Mouse (Mus musculus) yolk sac, embryonic 10.5 days (tissue): ENCODE data around the gene Psme3.
"Not testable (repeated sequence)": the region's sequence is repeated elsewhere in the genome, so short reads cannot be mapped to it uniquely, and the experiment has no call there.

ENCODE experiments used
- DNase-seq: peaks from one replicate; pipeline ENCODE4 v3.0.0-alpha.2; 2017; ENCODE audit warnings: low spot score

Gene Psme3

DNA sequence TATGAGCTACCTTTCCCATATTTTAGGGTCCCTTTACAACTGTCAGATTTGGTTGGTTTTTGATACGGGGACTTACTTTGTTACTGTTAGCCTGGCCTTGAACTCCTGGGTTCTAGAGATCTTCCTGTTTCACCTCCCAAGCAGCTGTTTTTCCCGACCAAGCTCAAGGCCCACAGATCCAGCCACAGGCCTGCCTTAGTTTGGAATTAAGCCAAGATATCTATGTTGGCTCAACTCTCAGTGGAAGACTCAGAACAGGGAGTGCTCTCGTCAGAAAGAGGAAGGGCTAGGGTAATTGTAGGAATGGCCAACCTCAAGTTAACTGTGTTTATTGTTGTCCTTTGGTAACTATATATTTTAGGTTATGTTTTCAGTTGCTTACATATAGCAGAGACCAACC, 3.9 kb upstream of the Psme3 start:
- DNase-seq: no peak

DNA sequence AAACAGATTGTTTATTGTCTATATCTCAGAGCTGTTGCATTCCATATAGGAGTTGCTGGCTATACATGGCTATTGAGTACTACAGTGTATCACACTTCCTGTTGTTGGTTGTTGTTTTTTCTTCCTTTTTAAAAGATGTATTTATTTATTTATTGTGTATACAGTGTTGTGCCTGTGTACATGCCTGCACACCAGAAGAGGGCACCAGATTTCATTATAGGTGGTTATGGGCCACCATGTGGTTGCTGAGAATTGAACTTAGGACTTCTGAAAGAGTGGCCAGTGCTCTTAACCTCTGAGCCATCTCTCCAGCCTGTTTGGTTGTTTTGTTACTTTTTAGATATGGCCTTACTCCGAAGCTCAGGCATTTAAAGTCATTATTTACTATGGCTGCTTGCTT, 1.4 kb upstream of the Psme3 start:
- DNase-seq: no peak

DNA sequence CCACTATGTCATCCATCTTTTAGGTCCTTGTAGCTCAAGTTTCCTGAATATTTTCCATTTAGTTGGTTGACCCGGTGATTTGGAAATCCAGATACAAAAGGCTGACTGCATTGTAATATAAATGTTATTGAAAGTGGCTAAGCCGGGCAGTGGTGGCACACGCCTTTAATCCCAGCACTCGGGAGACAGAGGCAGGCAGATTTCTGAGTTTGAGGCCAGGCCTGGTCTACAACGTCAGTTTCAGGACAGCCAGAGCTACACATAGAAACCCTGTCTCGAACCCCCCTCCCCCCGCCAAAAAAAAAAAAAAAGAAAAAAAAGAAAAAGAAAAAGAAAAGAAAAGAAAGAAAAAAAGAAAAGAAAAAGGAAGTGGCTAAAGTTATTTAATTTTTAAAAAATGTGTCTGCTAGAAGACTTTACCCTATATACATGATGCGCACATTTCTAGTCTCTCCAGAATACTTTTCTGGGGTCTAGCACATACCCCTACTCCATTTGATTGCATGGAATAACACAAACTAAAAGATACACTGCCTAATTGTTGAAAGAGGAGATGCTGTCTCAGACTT, 847 bp upstream of the Psme3 start:
- DNase-seq: no peak

DNA sequence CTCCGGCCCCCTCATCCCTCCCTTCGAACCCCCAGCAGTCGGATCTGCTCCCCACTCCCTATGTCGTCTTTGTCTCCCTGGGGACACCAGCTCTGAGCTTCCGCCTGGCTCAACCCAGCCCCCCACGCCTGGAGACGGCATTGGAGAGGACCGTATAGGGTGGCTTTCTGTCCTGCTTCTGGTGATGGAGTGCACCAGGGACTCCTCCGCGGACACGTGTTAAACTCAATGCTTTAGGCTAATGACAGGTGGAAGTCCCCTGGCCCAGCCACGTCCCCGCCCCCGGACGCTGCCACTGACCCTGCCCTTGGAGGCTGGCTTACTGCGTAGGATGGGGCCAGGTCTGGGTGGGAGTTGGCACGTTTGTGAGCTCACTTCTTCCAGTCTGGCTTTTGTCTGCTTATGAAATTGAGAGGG, 496 bp downstream of the Psme3 start:
- DNase-seq: peak; percentile 41

GRCm38 (mm10) chr11:101323609-101324008, 7.6 kb downstream of the Psme3 start:
- peak; percentile 71 for DNase-seq

- no peak for DNase-seq
Observed at GRCm38 (mm10) chr11:101324763-101325162, 8.8 kb downstream of the Psme3 start, which contains the start of gene Aoc2. Gene Aoc2 (plus strand): TSS chr11:101325063.

DNA sequence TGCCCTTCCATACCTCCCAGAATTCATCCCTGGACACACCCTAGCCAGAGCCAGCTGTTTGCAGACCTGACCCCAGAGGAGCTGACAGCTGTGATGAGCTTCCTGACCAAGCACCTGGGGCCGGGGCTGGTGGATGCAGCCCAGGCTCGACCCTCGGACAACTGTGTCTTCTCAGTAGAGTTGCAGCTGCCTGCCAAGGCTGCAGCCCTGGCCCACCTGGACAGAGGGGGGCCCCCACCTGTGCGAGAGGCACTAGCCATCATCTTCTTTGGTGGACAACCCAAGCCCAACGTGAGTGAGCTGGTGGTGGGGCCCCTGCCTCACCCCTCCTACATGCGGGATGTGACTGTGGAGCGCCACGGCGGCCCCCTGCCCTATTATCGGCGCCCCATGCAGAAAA, 9.2 kb downstream of the Psme3 start:
- not testable (repeated sequence) for DNase-seq

- no peak for DNase-seq
Observed at GRCm38 (mm10) chr11:101326147-101326546, 10.1 kb downstream of the Psme3 start.

- DNase-seq: no peak
Observed at GRCm38 (mm10) chr11:101327311-101327710, 11.3 kb downstream of the Psme3 start.

- DNase-seq: no peak
Observed at GRCm38 (mm10) chr11:101328941-101329635, 13.1 kb downstream of the Psme3 start.

DNA sequence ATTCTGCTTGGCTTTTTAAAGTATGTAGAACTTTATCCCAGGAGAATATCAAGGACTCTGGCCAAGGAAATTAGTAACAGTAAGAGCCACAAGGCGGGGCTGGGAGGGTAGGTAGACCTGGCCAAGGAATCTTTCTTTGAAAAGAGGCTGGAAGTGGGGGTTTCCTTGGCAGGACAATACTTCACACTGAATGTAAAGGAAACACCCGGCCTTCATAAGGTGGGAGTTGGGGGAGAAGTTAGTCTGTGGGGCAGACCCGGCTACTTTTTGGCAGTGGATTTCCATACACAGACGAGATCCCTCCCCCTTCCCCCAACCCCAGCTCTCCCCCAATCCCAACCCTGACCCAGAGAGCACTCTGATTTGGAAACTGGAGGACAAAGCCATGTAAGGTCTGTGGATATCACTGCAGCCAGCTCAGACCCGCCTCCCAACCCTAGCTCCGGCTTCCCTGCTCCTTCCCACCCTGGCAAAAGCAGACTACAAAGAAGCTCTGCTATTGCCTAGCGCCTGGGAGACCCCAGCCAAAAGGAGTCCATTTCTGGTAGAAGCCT, 14.4 kb downstream of the Psme3 start, which contains the start of gene Aoc3:
Gene Aoc3, plus strand, starts transcription at position 235 of the 554 bp plus-strand sequence.
- no peak for DNase-seq

- DNase-seq: not testable (repeated sequence)
Observed at GRCm38 (mm10) chr11:101330961-101331360, 14.9 kb downstream of the Psme3 start.

- no peak for DNase-seq
Observed at GRCm38 (mm10) chr11:101332537-101332936, 16.5 kb downstream of the Psme3 start.

DNA sequence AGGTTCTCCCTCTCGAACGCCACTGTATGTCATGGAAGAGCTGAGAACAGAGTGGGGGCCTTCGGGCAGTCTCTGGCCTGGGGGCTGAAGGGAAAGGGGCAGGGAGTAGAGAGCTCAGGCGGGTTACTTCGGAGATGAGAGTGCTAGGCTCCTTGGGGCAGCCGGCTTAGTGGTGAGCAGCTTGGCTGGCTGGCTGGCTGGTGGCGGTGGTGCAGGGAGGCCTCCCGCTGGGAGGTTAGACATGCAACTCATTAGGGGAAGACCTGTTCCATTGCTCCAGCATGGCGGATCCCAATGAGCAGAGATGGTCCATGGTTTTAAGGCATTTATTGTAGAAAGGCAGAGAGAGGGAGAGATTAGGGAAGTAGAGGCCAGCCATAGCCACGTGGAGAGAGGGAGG, 18.0 kb downstream of the Psme3 start:
- DNase-seq: no peak

GRCm38 (mm10) chr11:101334516-101334915, 18.5 kb downstream of the Psme3 start:
- peak; percentile 58 for DNase-seq

- DNase-seq: no peak
Observed at GRCm38 (mm10) chr11:101335685-101336084, 19.7 kb downstream of the Psme3 start.

- peak; percentile 60 for DNase-seq
Observed at GRCm38 (mm10) chr11:101338123-101338760, 22.2 kb downstream of the Psme3 start.

DNA sequence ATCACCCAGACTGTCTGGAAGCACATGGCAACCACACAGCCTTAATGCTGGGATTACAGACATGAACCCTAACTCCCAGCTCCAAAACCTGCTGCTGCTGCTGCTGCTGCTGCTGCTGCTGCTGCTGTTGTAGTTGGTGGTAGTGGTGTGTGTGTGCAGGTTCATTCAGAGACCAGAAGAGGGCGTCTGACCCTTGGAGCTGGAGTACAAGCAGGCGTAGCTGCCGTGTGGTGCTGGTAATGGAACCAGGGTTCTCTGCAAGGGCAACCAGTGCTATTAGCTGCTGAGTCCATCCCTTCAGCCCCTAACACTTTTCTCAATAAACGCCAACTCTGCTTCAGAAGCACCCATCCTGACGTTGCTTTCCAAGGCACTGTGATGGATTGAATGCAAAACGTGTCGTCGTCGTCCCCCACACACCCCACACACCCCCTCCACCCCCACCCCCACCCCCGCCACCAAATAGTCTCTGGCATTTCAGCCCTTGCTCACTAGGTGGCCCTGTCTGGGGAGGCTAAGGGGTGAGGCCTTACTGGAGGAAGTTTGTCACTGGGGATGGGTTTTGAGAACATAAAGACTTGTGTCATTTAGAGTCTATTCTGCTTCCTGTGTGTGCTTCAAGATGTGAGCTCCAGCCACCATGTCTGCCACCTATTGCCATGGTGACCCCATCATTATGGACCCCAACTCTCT, 31.2 kb downstream of the Psme3 start:
- DNase-seq: no peak

DNA sequence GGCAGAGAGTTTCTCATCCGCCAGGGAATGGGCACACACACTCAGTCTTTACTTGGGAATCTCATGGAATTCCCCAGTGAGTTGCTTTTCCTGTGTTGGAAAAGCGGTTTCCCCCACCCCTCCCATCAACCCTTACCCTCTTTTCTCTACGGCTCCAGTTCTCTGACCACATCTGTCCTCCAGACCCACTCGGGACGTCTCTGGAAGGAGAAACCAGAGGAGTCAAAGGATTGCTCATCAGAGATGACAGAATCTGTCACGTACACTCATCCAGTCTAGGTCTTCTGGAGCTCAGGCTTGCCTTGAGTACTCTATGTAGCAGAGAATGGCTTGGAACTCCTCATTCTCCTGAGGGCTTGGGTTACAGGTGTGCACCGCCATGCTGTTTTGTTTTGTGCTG, 32.8 kb downstream of the Psme3 start:
- no peak for DNase-seq

DNA sequence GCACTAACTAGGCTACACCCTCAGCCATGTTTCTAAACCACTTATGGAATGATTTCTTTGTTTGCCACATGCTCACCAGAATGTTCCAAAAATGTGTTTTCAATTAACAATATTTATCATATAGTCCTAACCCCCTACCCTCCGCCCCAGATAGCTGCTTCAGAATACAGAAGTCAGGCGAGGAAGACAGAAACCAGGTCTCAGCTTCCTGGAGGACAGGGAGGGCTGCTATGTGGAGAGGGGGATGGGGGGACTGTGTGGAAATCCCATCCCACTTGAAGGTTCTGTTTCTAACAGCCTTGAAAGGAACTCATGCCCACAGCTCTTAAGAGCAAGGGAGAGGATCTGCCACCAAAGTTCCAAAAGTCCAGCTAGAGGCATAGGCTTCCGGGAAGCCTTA, 33.2 kb downstream of the Psme3 start:
- DNase-seq: no peak

GRCm38 (mm10) chr11:101351100-101351720, 35.2 kb downstream of the Psme3 start:
- no peak for DNase-seq

DNA sequence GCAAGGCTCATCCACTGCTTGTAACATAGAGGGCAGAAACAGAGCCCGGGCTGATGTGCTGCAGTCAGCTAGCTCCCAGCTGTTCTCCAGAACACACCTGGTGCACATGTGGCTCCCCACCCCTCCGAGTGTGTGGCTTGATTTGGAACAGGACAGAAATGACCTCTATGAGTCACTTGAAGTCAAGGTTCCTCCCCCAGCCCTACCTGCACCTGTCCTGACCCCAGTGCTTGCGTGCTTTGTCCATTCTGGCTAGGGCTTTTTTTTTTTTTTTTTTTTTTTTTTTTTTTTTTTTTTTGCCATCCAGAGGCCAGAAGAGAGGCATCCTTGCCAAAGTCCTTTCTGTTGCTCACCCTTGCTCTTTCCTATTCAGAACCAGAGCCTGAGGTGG, 35.7 kb downstream of the Psme3 start:
- no peak for DNase-seq
